19 mouse cellular contexts compared by ENCODE assay signal in the genomic region with DNA sequence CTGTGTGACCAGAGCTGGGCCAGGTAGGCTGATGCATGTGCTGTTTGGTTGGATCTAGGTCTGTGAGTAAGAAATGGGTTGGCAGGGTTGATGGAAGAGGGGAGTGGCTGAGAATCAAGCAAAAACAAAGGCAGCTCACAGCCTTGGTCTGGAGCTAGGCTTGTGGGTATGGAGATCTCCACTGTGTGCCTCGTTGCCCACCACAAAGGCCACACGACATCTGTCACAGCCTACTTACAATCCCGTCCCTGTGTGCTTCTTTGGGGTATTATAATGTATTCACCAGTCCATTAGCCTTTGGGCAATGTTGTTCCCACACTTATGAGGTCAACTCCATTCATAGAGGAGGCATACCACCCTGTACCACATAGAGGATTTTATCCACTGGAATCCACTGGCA.
"Had no signal": no experiment of that assay in that cellular context is flagged by ENCODE, and none has a peak within 500 bp of the region (broad histone marks: within the 10 kb centered on the region; RNA-seq: fewer than 3 reads in every experiment).

No protein-coding gene starts in this region.

- H3K36me3 ChIP-seq: heart, embryonic 13.5 days; heart, embryonic 15.5 days; intestine, embryonic 15.5 days; limb, embryonic 13.5 days; limb, embryonic 15.5 days had no signal

- H3K27me3 ChIP-seq: heart, embryonic 13.5 days; heart, embryonic 15.5 days; intestine, embryonic 15.5 days; limb, embryonic 13.5 days; limb, embryonic 15.5 days had no signal

- H3K27ac ChIP-seq: heart, adult 2 months; heart, embryonic 13.5 days; heart, embryonic 15.5 days; hindbrain, embryonic 14.5 days; intestine, embryonic 15.5 days; layer of hippocampus, adult 2 months; left cerebral cortex, adult 2 months; limb, embryonic 13.5 days; limb, embryonic 15.5 days had no signal

- H3K9me3 ChIP-seq: heart, embryonic 13.5 days; heart, embryonic 15.5 days; intestine, embryonic 15.5 days; limb, embryonic 13.5 days had no signal

- H3K4me3 ChIP-seq: heart, adult 2 months; heart, embryonic 13.5 days; heart, embryonic 15.5 days; intestine, embryonic 15.5 days; layer of hippocampus, adult 2 months; left cerebral cortex, adult 2 months; limb, embryonic 13.5 days; limb, embryonic 15.5 days had no signal

- DNase-seq: forebrain, postnatal 0 days; gastrocnemius, postnatal 14 days; gastrocnemius, postnatal 36 days; heart, postnatal 14 days; heart, postnatal 36 days; kidney, adult 18-20 months; kidney, adult 8-10 months; kidney, postnatal 10 days; kidney, postnatal 25 days; kidney, postnatal 4 days had no signal

- H3K4me1 ChIP-seq: heart, embryonic 15.5 days; intestine, embryonic 15.5 days; limb, embryonic 13.5 days; limb, embryonic 15.5 days had no signal
